Mouse (Mus musculus): ENCODE results near the gene Gstt1.

DNA sequence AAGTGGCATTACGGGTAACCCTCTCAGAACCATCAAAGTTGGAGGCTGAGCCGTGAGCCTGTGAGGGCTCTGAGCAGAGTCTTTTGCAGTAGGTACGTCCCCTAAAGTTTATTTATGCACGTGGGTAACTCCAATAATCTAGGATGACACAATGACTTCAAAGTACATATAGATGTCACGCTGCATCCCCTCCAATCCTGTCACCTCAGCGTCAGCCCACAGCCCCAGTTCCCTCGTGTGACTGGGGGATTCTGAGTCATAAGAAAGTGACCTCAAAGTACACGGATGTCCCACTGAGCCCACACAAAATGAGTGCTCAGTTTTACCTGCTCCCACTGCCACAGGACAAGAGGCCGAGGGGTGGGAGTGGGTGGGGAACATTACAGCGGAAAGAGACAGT lies 40.7 kb upstream of the Gstt1 start:
- no peak for TF ChIP-seq POLR2A (IDR thresholded peaks at IDR 0.05; ENCODE audit: insufficient read depth, low read depth, low read length)
- TF ChIP-seq CTCF (IDR thresholded peaks at IDR 0.05; ENCODE audit: insufficient read depth, low read depth, low read length), result no peak
